Mouse (Mus musculus) kidney, embryonic 14.5 days (tissue): Measurements from ENCODE around the gene Gp9. TPM values are rescaled to one million over a fixed set of nuclear protein-coding genes. Genes with fewer than 3 reads are reported as not detected.

Source experiments
- ATAC-seq: fragments of 200-750 bp; cut with Nextera tagmentation; 2 replicates; pipeline ENCODE4 v1.8.0; 2017; ENCODE audit warnings: moderate number of reproducible peaks, mild to moderate bottlenecking, moderate TSS enrichment, moderate library complexity; ENCODE audit not compliant: low FRiP score, low TSS enrichment
- H3K27ac ChIP-seq: fragments of 300-500 bp; sonication (generic); 2 replicates; pipeline ENCODE4 v1.5.1; 2014; ENCODE audit warnings: low read depth, mild to moderate bottlenecking, low read length, moderate library complexity, mixed read lengths
- H3K27me3 ChIP-seq: fragments of 300-500 bp; sonication (generic); 2 replicates; pipeline ENCODE4 v1.6.1; 2014; ENCODE audit warnings: mild to moderate bottlenecking, low read length; ENCODE audit not compliant: control insufficient read depth, insufficient read depth
- H3K36me3 ChIP-seq: fragments of 300-500 bp; sonication (generic); 2 replicates; pipeline ENCODE4 v1.6.1; 2014; ENCODE audit warnings: low read length, mixed read lengths; ENCODE audit not compliant: control insufficient read depth, insufficient read depth
- H3K4me1 ChIP-seq: fragments of 300-500 bp; sonication (generic); 2 replicates; pipeline ENCODE4 v1.6.1; 2014; ENCODE audit warnings: low read length, mixed read lengths; ENCODE audit not compliant: control insufficient read depth, insufficient read depth
- H3K4me2 ChIP-seq: fragments of 300-500 bp; sonication (generic); replicated peaks from 2 replicates; pipeline ENCODE4 v1.6.1; 2014; ENCODE audit warnings: low read depth, mild to moderate bottlenecking, low read length
- H3K4me3 ChIP-seq: fragments of 300-500 bp; sonication (generic); 2 replicates; pipeline ENCODE4 v1.5.1; 2014; ENCODE audit warnings: mild to moderate bottlenecking, low read length
- H3K9ac ChIP-seq: fragments of 300-500 bp; sonication (generic); 2 replicates; pipeline ENCODE4 v1.6.1; 2014; ENCODE audit warnings: low read depth, mild to moderate bottlenecking, low read length, moderate library complexity
- H3K9me3 ChIP-seq: fragments of 300-500 bp; sonication (generic); 2 replicates; pipeline ENCODE4 v1.6.1; 2016; ENCODE audit warnings: low read length; ENCODE audit not compliant: control insufficient read depth
- WGBS: fragments of 180-500 bp; shearing (Covaris S2); extraction: QIAGEN DNeasy Blood & Tissue Kit; methylation state at CpG from one replicate; pipeline ENCODE4 v1.1.7; 2014; 5-methylcytosine and 5-hydroxymethylcytosine counted together
- polyA plus RNA-seq: library from polyadenylated mRNA; unstranded; fragments of >200 nt; fragmentation: Nextera tagmentation; extraction: Ambion mirVana; gene quantifications from 2 replicates; pipeline ENCODE4 v1.2.1, GENCODE M21; 2014

The Gp9 gene
- polyA plus RNA-seq, 1 experiment from 2014 or later = 2.5 TPM

- no peak overlapping the region for H3K4me3 ChIP-seq
- H3K4me1 ChIP-seq = no peaks in the 10 kb centered on the region; the same call in 1 of the 2 replicates
- no peaks in the 10 kb centered on the region for H3K36me3 ChIP-seq
- no peak for ATAC-seq
- H3K27ac ChIP-seq = no peak overlapping the region
- H3K9me3 ChIP-seq = no peaks in the 10 kb centered on the region
- WGBS = 39% methylated on average over 3 of the region's 3 CpGs
- H3K9ac ChIP-seq = no peak overlapping the region
- no peak overlapping the region for H3K4me2 ChIP-seq
- H3K27me3 ChIP-seq = no peaks in the 10 kb centered on the region
Measured at GRCm38 (mm10) chr6:87746059-87746458, 31.8 kb upstream of the Gp9 start.

- Histone ChIP-seq H3K36me3 (no peaks in the 10 kb centered on the region), H3K4me3 (no peak overlapping the region), H3K9me3 (no peaks in the 10 kb centered on the region), H3K4me2 (no peak overlapping the region), H3K27me3 (no peaks in the 10 kb centered on the region), H3K4me1 (no peaks in the 10 kb centered on the region; the same call in 1 of the 2 replicates), H3K27ac (no peak overlapping the region), H3K9ac (no peak overlapping the region)
- no peak for ATAC-seq
- WGBS = 74% methylated on average over 2 of the region's 2 CpGs
Measured at GRCm38 (mm10) chr6:87746849-87747248, 31.0 kb upstream of the Gp9 start.

- H3K4me3 ChIP-seq = no peak overlapping the region
- no peak overlapping the region for H3K27ac ChIP-seq
- WGBS = 89% methylated on average over 2 of the region's 2 CpGs
- no peak overlapping the region for H3K4me2 ChIP-seq
- no peaks in the 10 kb centered on the region for H3K9me3 ChIP-seq
- no peak overlapping the region for H3K9ac ChIP-seq
- no peak for ATAC-seq
- H3K36me3 ChIP-seq = no peaks in the 10 kb centered on the region
- no peaks in the 10 kb centered on the region; the same call in 1 of the 2 replicates for H3K4me1 ChIP-seq
- no peaks in the 10 kb centered on the region for H3K27me3 ChIP-seq
Measured at GRCm38 (mm10) chr6:87748078-87748477, 29.8 kb upstream of the Gp9 start.

- no peak overlapping the region for H3K27ac ChIP-seq
- H3K4me2 ChIP-seq = no peak overlapping the region
- no peaks in the 10 kb centered on the region; the same call in 1 of the 2 replicates for H3K4me1 ChIP-seq
- no peak for ATAC-seq
- no peak overlapping the region for H3K4me3 ChIP-seq
- no peaks in the 10 kb centered on the region for H3K36me3 ChIP-seq
- 85% methylated on average over 6 of the region's 6 CpGs for WGBS
- H3K9ac ChIP-seq = no peak overlapping the region
- no peaks in the 10 kb centered on the region for H3K27me3 ChIP-seq
- H3K9me3 ChIP-seq = no peaks in the 10 kb centered on the region
Measured at GRCm38 (mm10) chr6:87748531-87748930, 29.3 kb upstream of the Gp9 start.

GRCm38 (mm10) chr6:87750184-87750910 lies 27.5 kb upstream of the Gp9 start:
- ATAC-seq = no peak
- no peaks in the 10 kb centered on the region for H3K9me3 ChIP-seq
- H3K9ac ChIP-seq = no peak overlapping the region
- no peaks in the 10 kb centered on the region; the same call in 1 of the 2 replicates for H3K4me1 ChIP-seq
- H3K4me2 ChIP-seq = no peak overlapping the region
- WGBS = 84% methylated on average over 8 of the region's 8 CpGs
- H3K27me3 ChIP-seq = no peaks in the 10 kb centered on the region
- no peaks in the 10 kb centered on the region for H3K36me3 ChIP-seq
- no peak overlapping the region for H3K27ac ChIP-seq
- no peak overlapping the region for H3K4me3 ChIP-seq

- H3K27me3 ChIP-seq = no peaks in the 10 kb centered on the region
- no peaks in the 10 kb centered on the region for H3K36me3 ChIP-seq
- WGBS = 86% methylated on average over 6 of the region's 6 CpGs
- no peak overlapping the region for H3K4me3 ChIP-seq
- no peak overlapping the region for H3K9ac ChIP-seq
- ATAC-seq = no peak
- H3K4me2 ChIP-seq = no peak overlapping the region
- H3K9me3 ChIP-seq = no peaks in the 10 kb centered on the region
- H3K27ac ChIP-seq = no peak overlapping the region
- no peaks in the 10 kb centered on the region; the same call in 1 of the 2 replicates for H3K4me1 ChIP-seq
Measured at GRCm38 (mm10) chr6:87751574-87751973, 26.3 kb upstream of the Gp9 start.

GRCm38 (mm10) chr6:87755196-87755595 lies 22.7 kb upstream of the Gp9 start:
- H3K27ac ChIP-seq = no peak overlapping the region
- no peak for ATAC-seq
- no peak overlapping the region for H3K4me2 ChIP-seq
- H3K4me3 ChIP-seq = no peak overlapping the region
- H3K9me3 ChIP-seq = no peaks in the 10 kb centered on the region
- H3K36me3 ChIP-seq = no peaks in the 10 kb centered on the region
- H3K9ac ChIP-seq = no peak overlapping the region
- no peaks in the 10 kb centered on the region for H3K27me3 ChIP-seq
- H3K4me1 ChIP-seq = no peaks in the 10 kb centered on the region
- WGBS = 91% methylated on average over 4 of the region's 4 CpGs

GRCm38 (mm10) chr6:87756896-87757295 lies 21.0 kb upstream of the Gp9 start:
- Histone ChIP-seq H3K4me3 (no peak overlapping the region), H3K4me1 (no peaks in the 10 kb centered on the region), H3K36me3 (no peaks in the 10 kb centered on the region), H3K27ac (no peak overlapping the region), H3K9me3 (no peaks in the 10 kb centered on the region), H3K9ac (no peak overlapping the region), H3K4me2 (no peak overlapping the region), H3K27me3 (no peaks in the 10 kb centered on the region)
- 91% methylated on average over 8 of the region's 8 CpGs for WGBS
- no peak for ATAC-seq

GRCm38 (mm10) chr6:87759404-87759803 lies 18.5 kb upstream of the Gp9 start:
- 62% methylated on average over 3 of the region's 3 CpGs for WGBS
- Histone ChIP-seq H3K9me3 (no peaks in the 10 kb centered on the region), H3K9ac (no peak overlapping the region), H3K4me1 (no peaks in the 10 kb centered on the region), H3K36me3 (no peaks in the 10 kb centered on the region), H3K27me3 (no peaks in the 10 kb centered on the region), H3K4me2 (no peak overlapping the region), H3K4me3 (no peak overlapping the region), H3K27ac (no peak overlapping the region)
- no peak for ATAC-seq
